Mouse (Mus musculus) right cerebral cortex, postnatal 36 days (tissue): Measurements from ENCODE around the gene Fermt3.

Source experiments
- DNase-seq, 2 experiments: peaks; one replicate each; pipeline ENCODE4 v3.0.0; 2022; ENCODE audit warnings: low spot score in 2 of 2, mixed read lengths in 1 of 2

Gene Fermt3

DNA sequence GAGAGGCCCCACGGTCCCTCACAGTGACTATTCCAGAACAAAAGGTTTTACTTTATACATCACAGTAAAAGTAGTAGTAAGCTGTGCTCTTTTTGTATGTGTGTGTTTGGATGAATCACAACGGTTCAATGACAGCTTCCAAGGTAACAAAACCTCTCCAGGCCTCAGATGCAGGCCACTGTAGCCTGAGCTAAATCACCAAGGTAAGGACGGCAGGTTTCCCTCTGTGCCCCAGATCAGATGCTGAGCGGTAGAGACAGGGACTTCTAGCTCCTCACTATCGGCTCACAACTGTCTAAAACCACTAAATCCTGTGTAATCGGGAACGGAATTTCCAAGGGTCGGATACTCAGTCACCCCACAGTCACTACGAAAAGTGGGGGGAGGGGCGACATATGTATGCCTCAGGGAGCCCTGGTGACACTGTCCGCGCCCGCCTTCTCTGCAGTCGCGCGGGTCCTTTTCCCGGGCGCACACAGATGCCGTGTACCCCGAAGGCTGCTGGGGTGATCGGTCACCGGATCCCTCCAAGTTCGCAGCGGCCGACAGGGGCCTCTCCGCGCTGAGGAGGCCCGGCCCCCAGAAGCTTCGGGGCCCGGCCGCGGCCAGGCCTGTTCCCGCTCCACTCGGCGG is 19.9 kb upstream of the Fermt3 start:
- DNase-seq, result peak in 1 of 2 experiments; percentile 45

DNA sequence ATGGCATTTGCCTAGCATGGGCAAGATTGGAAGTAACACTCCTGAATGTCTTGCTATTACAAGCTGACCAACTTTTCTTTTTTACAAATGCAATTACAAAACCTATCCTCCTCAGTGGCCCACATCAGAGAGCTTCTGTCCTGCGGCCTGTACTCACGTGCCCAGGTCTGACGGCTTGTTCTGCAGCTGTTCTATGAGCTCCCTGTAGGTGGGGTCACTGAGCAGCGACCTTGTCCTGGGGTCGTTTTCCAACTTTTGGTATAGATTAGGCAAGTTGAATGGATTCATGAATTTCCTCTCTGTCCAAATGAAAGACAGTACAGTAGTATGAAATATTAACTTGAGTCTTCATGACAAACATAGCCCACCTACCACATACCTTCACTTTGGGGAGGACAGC is 14.7 kb upstream of the Fermt3 start:
- DNase-seq, result no peak

DNA sequence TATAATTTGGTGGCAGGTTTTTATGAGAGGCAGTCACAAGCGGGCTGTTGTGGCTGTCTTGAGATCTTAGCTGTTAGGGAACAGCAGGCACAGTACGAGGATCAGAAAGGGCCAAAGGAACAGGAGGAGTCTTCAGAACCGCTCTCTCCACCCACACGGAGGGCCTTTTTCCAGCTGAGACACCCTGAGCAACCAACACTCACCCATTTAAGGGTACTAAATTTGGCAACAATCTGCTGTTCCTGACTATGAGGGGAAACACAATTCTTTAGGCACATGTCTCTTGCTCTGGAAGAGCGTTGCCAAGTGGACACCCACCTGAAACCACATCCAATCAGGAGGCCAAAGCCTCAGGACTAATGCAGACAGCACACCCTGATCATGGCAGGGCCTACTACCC is 10.3 kb upstream of the Fermt3 start:
- peak; percentile 60 to 80 for DNase-seq

DNA sequence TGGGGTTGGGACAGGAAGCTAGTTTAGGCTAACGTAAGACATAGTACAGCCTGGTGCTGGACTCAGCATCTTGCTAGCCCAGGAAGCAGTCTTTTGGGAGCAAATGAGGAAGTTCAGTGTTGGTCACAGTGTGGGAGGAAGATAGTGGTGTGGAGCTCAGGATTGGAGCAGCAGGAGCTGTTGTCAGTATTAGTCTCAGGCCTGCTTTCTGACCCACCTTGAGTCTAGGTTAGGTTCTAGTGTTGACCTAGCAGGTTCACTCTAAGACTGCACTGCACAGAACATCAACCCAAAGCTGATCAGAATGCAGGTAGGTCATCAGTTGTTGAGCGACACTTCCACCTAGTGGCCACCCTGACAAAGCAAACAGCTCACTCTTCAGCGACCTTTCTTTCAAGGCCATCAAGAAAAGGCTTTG is 964 bp upstream of the Fermt3 start:
- DNase-seq, result no peak

DNA sequence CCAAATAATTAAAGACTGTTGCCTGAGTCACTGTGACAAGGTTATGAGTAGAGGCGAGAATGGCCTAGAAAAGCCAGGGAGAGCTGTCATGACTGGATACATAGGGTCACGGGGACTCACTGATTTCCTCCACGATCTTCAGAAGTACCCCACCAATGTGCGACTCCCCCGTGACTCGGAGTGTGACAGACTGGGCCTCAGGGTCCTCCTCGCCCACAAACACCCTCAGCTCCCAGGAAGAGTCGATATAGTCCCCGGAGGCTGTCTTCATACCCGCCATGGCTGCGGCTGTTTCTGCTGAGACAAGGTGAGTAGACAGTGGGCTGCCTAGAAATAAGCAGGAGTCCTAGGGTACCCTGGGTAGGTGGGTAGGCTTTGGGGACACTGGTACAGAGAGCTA is 723 bp downstream of the Fermt3 start:
- no peak for DNase-seq

DNA sequence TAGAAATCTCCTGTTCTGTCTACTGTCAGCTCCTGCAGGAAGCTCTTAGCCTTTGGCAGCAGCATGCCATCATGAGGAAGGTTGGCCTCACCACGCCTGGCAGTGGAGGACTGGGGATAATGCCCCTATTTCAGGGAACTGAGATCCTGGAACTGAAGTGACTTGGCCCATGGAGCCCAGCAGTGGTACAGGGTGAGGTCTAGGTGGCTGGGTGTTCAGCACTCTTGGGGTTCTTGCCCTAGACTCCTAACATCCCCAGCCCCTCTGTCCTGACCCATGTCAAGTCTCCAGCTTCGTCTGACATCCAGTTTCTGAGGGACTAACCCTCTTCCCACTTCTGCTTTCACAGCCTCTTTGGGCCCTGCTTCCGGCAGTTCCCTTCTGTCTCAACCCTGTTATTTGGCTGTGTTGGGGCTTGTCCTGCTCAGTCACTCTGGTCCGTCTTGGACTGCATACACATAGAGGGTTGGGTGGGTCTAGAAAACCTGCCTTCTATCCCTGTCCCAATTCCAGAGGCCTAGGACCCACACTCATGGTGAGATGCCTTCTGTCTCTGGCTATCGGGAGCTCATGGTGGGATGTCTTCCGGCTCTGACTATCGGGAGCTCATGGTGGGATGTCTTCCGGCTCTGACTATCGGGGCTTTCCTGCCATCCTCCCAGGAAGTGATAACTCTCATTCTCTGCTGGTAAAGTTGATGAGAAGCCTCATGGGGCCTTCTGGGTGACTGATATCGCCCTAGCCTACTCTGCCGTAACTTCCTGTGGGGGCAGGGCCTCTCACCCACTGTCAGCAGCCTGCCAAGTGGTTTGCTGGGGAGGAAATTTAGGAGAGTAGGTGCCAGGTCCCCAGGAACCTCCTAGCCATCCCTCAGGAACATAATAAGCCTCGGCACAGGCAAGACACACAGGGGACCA is 1.5 kb downstream of the Fermt3 start:
- no peak for DNase-seq

DNA sequence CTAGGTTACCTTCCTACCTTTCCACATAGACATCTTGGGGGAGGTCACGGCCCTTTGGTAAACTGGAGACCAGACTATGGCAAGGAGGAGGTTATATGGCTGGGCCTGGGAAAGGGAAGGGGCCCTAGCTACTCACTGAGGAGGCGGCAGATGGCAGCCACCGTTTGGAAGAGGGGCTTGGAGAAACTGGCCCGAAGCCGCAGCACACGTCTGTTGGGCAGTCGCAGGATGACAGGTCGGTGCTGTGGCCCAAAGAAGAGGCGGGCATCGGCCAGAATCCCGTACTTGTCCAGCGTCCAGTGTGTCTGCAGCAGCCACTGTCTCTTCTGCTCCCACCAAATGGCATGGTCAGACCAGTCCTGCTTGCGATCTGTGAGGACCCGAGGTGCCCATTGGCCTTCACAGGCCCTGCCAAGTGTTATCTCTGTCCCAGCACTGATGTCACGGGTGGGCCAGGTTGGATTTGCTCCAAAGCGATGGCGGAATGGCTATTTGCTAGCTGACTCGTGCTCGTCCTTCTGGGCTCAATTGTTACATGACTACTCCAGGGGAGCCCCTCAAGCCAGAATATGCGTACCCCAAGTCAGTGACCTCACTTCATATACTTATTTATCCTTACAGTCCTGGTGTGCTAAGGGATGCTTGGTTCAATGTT is 4.7 kb downstream of the Fermt3 start:
- DNase-seq, result no peak

DNA sequence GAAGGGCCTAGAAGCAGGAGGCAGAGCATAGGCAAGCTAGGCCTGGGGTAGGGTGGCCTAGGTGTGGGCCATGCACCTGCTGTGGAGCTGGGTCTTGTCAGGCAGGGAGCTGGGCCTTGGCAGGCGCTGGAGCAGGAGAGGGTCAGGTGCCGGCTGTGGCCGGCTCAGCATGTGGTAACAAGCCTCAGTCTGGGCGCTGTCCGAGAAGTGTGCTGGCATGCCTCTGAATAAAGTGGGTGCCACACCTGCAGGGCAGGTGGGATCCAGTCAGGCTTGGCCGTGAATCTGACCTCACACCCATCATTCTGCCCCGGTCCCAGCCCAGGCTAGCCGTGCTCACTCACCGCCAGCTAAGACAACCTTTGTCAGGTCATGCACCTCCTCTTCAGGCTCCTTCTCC is 5.3 kb downstream of the Fermt3 start:
- DNase-seq, result no peak

DNA sequence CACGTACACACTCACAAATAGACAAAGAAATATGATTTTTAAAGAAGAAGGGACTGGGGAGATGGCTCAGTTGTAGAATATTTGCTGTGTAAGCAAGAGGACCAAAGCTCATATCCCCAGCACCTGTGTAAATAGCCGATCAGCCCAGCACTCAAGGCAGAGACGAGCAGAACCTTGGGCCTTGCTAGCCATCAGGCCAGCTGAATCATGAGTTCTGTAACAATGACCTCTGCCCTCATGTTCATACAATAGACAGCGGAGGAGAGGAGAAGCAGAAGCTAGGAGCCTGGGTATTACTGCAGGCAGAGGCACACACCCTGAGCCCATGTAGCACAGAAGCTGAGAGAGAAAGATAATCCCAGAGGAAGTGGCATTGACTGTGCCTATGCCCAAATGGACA is 6.8 kb downstream of the Fermt3 start:
- DNase-seq, result no peak

DNA sequence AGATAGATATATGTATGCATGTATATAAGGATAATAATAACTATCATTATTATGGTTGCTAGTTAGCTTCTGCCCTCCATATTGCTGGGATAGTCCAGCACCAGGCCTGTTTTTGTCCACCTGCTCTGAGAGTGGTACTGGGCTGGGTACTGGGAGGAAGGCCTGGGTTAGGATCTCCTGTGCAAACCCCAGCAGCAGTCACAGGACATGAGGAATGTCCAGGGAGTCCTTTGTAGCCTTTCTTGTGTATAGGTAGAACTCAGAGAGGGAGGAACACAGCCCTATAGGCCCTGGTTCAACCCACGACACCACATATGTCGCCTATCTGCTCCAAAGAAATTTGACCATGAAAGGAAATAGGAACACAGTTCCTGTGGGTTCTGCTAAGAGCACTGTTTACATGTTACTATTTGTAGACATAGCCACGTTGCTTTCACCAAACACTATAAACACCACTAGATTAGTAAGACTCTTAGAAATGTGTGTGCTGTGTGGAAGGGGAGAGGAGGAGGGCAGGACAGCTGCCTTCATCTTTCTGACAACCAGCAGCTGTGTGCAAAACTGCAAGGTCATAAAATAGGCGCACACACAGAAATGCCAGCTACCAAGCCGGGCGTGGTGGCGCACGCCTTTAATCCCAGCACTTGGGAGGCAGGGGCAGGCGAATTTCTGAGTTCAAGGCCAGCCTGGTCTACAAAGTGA is 12.2 kb downstream of the Fermt3 start:
- DNase-seq, result no peak

DNA sequence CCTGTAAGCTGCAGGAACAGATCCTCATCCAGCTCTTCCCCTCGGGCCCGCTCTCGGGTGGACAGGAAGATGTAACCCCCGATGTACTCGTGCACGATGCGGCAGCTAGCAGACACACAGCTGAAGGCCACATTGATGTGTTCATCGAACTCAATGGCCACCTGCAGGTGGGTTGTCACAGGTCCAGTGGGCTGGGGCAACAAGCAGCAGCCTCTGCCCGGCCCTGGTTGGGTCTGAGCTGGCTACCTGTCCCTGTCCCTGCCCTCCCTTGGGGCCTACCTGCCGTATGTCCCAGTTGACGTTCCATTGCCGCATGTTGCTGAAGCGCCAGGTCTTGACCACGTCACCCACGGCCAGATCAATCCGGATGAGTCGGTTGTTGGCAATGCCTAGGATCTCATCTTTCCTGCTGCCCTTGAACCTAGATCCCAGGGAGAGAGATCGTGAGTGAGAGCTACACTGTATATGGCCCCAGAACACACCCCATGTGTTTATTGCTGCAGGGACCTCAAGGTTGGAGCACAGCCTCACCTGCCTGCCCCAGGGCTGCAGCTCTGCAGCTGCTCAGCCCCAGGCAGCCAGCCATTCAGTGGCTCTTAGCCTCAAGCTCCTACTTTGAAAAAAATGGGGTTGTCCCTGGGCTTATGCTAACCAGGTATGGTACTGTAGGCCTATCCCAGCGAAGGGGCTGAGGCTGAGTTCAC is 19.8 kb downstream of the Fermt3 start:
- no peak for DNase-seq

DNA sequence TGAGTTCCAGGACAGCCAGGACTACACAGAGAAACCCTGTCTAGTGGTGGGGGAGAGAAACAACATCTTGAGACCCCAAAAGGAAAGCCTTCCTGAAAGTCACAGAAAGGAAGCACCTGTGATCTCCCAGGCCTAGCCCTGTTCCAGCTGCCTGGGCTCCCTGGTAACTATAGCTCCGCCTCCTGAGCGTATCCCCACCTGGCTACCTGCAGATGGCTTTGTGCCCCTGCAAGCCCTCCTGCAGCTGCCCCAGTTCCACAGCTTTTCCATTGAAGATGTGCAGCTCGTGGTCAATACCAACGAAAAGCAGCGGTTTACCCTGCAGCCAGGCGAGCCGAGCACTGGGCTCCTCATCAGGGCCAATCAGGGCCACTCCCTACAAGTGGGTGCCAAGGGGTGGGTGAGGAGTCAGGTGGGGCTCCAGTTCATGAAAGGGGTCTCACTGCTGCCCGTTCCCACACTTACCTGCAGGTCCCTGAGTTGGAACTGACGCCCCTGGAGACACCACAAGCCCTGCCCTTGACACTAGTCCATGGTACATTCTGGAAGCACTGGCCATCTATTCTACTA is 21.5 kb downstream of the Fermt3 start:
- no peak for DNase-seq

DNA sequence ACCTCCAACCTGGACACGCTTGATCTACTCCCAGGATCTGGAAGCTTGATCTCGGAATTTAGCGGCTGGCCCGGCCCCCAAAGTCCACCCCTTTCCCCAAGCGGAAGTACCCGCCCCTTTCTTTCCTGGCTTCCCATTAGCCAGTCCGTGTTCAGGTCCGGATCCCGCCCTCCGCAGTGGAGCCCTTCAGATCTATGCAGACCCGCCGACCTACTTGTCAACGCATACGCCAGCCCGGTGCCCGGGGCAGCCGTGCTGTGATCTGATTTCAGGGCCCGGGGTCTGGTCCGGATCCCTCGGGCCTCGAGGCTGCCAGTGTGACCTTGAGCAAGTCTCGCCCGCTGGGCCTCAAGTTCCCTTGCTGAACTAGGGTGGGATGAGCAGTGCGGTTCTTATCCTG is 23.3 kb downstream of the Fermt3 start, which contains the start of the genes Nudt22 and Trpt1:
Gene Nudt22, minus strand, starts transcription at position 112 of the 400 bp plus-strand sequence.
Gene Trpt1, plus strand, starts transcription at position 126 of the 400 bp plus-strand sequence.
- peak; percentile 75 to 83 for DNase-seq

DNA sequence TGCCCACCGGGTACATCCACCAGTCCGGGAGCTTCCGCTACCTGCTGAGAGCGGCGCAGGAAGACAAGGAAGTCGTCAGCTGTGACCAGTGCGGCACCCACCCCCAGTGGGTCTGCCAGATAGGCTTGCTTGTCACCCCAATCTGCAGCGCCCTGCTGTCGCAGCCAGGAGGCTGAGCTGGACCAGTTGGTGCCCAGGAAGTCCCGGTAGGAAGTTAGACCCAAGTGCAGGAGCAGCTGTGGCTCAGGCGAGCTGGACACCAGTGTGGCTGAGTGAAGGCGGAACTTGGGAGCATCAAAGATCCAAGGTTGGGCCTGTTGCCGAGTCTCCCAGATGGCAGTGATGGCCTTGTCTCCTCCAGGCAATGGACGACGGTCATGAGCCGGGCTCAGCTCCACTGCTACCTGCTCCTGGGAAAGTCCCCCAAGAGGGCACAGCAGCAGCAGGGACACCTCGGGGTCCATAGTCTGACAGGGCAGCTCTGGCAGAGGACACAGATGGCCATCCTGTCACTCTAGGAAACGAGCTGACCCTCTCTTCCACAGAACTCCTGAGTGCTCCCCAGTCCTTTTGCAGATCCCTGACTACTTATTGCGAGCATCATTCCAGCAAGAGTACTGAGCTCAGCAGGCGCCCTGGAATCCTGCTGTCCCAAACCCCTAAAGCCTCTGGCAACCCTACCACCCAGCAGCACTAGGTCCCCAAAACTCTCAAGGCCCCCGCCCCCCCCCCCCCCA is 23.8 kb downstream of the Fermt3 start:
- no peak for DNase-seq

DNA sequence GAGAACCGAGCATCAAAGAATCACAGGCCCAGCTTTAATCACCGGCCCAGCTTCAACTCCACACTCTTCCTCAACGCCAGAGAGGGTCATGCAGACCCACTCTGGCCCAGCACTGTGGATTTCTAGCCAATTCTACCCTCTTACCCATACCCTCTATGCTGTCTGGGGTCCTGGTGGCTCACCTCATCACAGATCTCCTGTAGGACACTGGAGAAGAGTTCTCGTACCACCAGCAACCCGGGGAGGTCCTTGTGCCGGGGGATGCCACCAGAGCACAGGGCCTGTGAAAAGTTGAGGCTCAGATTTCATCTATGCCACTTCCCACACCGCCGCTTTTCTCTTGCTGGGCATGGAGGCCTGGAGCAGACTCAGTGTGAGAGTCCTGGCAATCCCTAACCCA is 24.8 kb downstream of the Fermt3 start:
- no peak for DNase-seq

DNA sequence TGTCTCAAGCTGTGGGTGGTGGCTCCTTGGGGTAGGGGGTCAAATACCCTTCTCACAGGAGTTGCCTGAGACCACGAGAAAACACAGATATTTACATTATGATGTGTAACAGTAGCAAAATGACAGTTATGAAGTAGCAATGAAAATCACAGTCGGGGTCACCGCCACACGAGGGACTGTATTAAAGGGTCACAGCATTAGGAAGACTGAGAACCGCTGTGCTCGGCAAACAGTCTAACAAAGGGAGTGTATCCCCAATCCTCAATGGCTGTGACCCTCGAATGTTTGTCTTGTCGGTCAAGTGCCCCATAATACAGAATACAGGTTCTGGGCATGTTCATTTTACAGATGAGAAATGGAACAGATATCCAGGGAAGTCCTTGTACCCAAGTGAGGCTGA is 25.3 kb downstream of the Fermt3 start:
- no peak for DNase-seq

DNA sequence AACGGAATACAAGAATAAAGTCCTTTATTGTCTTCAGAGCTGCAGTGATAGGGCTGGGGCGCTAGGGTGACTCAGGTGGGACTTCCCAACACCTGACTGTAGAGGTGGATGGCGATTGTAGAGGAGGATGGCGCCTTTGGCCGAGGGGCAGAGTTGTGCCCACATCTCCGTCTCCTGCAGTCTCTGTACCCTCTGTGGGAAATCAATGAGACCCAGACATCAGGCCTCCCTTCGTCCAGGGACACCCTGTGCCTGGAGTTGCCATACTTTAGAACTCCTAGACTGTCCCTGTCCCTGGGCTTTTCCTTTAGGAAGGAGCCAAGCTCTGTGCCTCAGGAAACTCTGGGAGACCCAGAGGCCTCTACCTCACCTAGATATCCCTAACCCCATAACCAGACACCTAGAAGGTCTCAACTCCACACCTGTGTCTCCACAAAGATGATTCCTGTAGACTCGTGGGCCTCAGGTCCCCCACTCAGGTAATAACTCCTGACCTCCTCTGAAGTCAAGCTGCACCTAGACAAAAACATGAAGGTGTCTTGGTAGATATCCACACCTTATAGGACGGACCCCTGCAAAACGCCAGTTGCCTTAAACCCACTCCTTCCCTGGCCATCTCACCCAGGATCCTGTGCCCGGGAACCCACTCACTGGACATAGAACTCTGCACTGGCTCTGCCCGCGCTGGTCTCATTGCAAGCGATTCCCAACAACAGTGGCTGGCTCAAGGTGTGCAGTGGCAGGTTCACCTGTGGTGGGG is 26.1 kb downstream of the Fermt3 start:
- no peak for DNase-seq

DNA sequence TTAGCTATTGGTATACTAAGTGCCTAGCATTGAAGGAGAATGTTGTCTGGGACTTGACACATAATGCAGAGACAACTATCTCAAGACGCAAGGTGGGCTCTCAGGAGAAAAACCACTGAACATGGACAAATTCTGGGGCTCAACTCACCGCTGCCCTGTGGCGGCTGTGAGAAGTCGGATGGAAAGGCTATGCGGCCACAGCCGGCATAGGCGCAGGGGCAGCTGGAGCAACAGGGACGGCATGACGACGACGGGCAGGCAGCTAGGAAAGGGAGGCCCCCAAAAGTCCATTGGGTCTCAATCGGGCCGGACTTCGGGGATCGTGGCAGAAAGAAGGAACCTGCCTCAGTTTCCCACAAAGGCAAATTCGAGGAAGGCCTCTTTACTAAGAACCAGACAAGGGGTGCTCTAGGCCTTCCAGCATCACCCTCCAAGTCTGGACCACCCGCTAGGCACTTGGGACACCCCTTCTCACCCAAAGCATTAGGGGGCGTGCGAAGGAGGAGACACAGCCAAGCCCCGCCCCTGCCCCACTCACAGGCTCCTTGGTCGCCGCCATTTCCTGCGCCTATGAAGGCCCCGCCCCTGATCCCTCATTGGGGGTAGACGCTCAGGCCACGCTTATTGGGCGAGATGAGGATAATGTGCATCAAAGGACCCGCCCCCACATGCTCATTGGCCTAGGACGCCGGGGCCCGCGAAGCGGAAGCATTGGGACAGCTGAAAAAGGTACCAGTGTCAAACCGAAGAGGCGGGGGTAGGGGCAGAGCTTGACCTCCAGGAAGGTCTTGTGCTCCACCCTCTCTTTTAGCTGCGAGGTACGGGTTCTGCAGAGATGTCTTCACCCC is 27.0 kb downstream of the Fermt3 start, which contains the start of gene Dnajc4:
Gene Dnajc4, minus strand, starts transcription at position 562 of the 848 bp plus-strand sequence.
- peak; percentile 93 to 97 for DNase-seq
